Mouse (Mus musculus): ENCODE measurements around the gene Scn4a. TPM values are rescaled to one million over a fixed set of nuclear protein-coding genes. Genes with fewer than 3 reads are reported as not detected.
A peak's percentile ranks its signal among the peaks of the same experiment; 100 is the strongest.

The Scn4a gene
- polyA plus RNA-seq, 1 experiment = 0.16 TPM

DNA sequence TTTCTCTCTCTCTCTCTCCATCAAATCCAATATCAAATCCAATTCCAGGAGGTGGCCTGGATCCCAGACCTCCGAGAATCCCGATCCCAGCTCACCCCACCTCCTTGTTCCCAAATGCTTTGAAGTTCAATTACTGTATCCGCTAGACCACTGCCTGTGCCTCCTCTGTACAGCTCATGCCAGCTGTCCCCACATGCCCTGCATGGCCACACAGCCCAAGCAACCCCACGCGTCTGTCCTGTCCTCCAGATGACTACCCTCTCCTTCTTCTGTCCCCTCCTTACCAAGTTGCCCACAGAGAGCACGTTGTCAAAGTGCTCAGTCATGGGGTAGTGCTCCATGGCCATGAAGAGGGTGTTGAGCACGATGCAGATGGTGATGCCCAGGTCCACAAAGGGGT, 14.2 kb downstream of the Scn4a start:
- Histone ChIP-seq H3K4me3 (replicated peaks; ENCODE audit: insufficient read depth, low read depth, low read length) (no peak overlapping the region), H3K27me3 (ENCODE audit: control insufficient read depth, insufficient read depth, low read length) (no peaks in the 10 kb centered on the region), H3K4me1 (ENCODE audit: control insufficient read depth, insufficient read depth, low read length) (no peaks in the 10 kb centered on the region), H3K27ac (ENCODE audit: insufficient read depth, low read length) (no peak overlapping the region)
- 51% methylated on average over 7 of the region's 7 CpGs for WGBS
- no peak for DNase-seq
- TF ChIP-seq CTCF (IDR thresholded peaks at IDR 0.05; ENCODE audit: borderline replicate concordance, insufficient read depth, low read depth, low read length) (no peak), POLR2A (IDR thresholded peaks at IDR 0.05; ENCODE audit: borderline replicate concordance, insufficient read depth, low read length) (no peak)

- TF ChIP-seq POLR2A (IDR thresholded peaks at IDR 0.05; ENCODE audit: borderline replicate concordance, insufficient read depth, low read length) (no peak), CTCF (IDR thresholded peaks at IDR 0.05; ENCODE audit: borderline replicate concordance, insufficient read depth, low read depth, low read length) (no peak)
- H3K4me3 ChIP-seq (replicated peaks; ENCODE audit: insufficient read depth, low read depth, low read length) = no peak overlapping the region
- H3K27me3 ChIP-seq (ENCODE audit: control insufficient read depth, insufficient read depth, low read length) = no peaks in the 10 kb centered on the region
- peaks cover 1% of the 10 kb centered on the region; the same call in 1 of the 2 replicates for H3K4me1 ChIP-seq (ENCODE audit: control insufficient read depth, insufficient read depth, low read length)
- no peak overlapping the region for H3K27ac ChIP-seq (ENCODE audit: insufficient read depth, low read length)
- WGBS = 80% methylated on average over 5 of the region's 5 CpGs
- DNase-seq = no peak
These were observed 15.1 kb downstream of the Scn4a start for GRCm38 (mm10) chr11:106338029-106338428.

GRCm38 (mm10) chr11:106334066-106334465, 19.0 kb downstream of the Scn4a start:
- H3K4me1 ChIP-seq (ENCODE audit: control insufficient read depth, insufficient read depth, low read length) = peaks cover 9% of the 10 kb centered on the region
- TF ChIP-seq CTCF (IDR thresholded peaks at IDR 0.05; ENCODE audit: borderline replicate concordance, insufficient read depth, low read depth, low read length) = no peak
- no peak for TF ChIP-seq POLR2A (IDR thresholded peaks at IDR 0.05; ENCODE audit: borderline replicate concordance, insufficient read depth, low read length)
- no peak overlapping the region for H3K27ac ChIP-seq (ENCODE audit: insufficient read depth, low read length)
- no peak for DNase-seq
- no peak overlapping the region for H3K4me3 ChIP-seq (replicated peaks; ENCODE audit: insufficient read depth, low read depth, low read length)
- 34% methylated on average over 2 of the region's 2 CpGs for WGBS
- H3K27me3 ChIP-seq (ENCODE audit: control insufficient read depth, insufficient read depth, low read length) = no peaks in the 10 kb centered on the region

DNA sequence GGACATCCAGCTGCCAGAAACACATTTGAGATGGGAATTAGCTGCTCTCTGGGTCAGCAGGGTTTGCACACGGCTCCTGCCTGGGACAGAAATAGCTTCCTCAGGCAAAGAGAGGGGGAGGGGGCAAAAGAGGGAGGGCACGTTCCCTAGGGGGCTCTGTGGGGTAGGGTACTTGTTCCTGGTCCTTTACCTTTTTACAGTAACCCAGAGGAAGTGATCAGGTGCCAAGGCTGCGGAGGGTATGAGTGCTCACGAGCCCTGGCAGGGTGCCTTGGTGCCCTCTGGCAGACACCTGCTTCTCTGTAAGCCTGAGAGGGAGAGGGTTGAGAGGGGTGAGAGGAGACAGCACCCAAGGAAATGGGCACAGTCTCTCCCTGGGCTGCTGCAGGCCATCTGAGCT, 20.6 kb downstream of the Scn4a start:
- WGBS = 5% methylated on average over 4 of the region's 4 CpGs
- TF ChIP-seq POLR2A (IDR thresholded peaks at IDR 0.05; ENCODE audit: borderline replicate concordance, insufficient read depth, low read length) (no peak), CTCF (IDR thresholded peaks at IDR 0.05; ENCODE audit: borderline replicate concordance, insufficient read depth, low read depth, low read length) (no peak)
- Histone ChIP-seq H3K4me1 (ENCODE audit: control insufficient read depth, insufficient read depth, low read length) (peaks cover 9% of the 10 kb centered on the region), H3K27me3 (ENCODE audit: control insufficient read depth, insufficient read depth, low read length) (no peaks in the 10 kb centered on the region), H3K27ac (ENCODE audit: insufficient read depth, low read length) (no peak overlapping the region), H3K4me3 (replicated peaks; ENCODE audit: insufficient read depth, low read depth, low read length) (no peak overlapping the region)
- DNase-seq = peak; percentile 36 to 41

DNA sequence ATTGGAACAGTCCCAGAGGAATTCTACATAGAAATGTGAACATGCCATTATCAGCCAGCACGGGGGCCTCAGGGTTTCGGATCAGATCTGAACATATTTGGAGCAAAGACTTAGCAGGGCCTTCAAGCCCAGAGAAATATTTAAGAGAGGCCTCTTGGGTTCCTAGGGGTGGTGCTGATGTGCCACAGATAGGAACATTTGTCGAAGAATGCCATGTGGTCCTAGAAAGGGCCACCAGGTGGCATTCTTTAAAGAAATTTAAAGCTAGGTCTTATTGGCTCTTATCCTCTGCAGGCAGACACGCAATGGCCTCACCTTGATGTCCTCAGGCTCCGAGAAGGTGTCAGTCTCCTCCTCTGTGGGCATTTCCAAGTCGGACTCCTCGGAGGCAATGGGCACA, 23.4 kb downstream of the Scn4a start:
- H3K27ac ChIP-seq (ENCODE audit: insufficient read depth, low read length) = no peak overlapping the region

GRCm38 (mm10) chr11:106329128-106329527, 24.0 kb downstream of the Scn4a start:
- no peak overlapping the region for H3K4me3 ChIP-seq (replicated peaks; ENCODE audit: insufficient read depth, low read depth, low read length)
- H3K27me3 ChIP-seq (ENCODE audit: control insufficient read depth, insufficient read depth, low read length) = no peaks in the 10 kb centered on the region
- 83% methylated on average over 6 of the region's 6 CpGs for WGBS
- DNase-seq = no peak
- peaks cover 9% of the 10 kb centered on the region for H3K4me1 ChIP-seq (ENCODE audit: control insufficient read depth, insufficient read depth, low read length)
- H3K27ac ChIP-seq (ENCODE audit: insufficient read depth, low read length) = no peak overlapping the region
- TF ChIP-seq CTCF (IDR thresholded peaks at IDR 0.05; ENCODE audit: borderline replicate concordance, insufficient read depth, low read depth, low read length) (no peak), POLR2A (IDR thresholded peaks at IDR 0.05; ENCODE audit: borderline replicate concordance, insufficient read depth, low read length) (no peak)

More for the DNA sequence above, 23.4 kb downstream of the Scn4a start:
- WGBS = 56% methylated on average over 7 of the region's 7 CpGs
- peak; percentile 38 to 39 for DNase-seq
- peak; percentile 62 for TF ChIP-seq CTCF (IDR thresholded peaks at IDR 0.05; ENCODE audit: borderline replicate concordance, insufficient read depth, low read depth, low read length)
- no peak for TF ChIP-seq POLR2A (IDR thresholded peaks at IDR 0.05; ENCODE audit: borderline replicate concordance, insufficient read depth, low read length)
- no peak overlapping the region for H3K4me3 ChIP-seq (replicated peaks; ENCODE audit: insufficient read depth, low read depth, low read length)
- H3K4me1 ChIP-seq (ENCODE audit: control insufficient read depth, insufficient read depth, low read length) = peaks cover 9% of the 10 kb centered on the region
- H3K27me3 ChIP-seq (ENCODE audit: control insufficient read depth, insufficient read depth, low read length) = no peaks in the 10 kb centered on the region

DNA sequence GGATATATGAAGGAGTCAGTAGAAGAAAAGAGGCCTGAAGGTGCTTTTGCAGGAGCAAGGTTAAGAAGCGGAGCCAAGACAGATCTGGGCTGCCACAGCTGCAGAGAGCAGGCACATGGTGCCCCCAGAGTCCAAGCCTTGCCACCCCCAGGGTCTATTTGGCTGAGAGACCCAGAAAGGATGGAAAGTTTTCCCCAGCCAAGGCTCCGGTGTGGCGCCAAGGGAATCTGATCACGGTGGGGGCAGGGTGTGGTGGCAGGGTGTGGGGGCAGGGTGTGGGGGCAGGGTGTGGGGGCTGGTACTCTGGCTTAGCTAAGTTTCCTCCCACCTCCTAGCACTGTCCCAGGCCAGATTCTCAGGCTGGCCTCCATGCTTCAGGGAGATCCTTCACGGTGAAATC, 24.6 kb downstream of the Scn4a start:
- H3K4me1 ChIP-seq (ENCODE audit: control insufficient read depth, insufficient read depth, low read length) = peaks cover 9% of the 10 kb centered on the region
- no peaks in the 10 kb centered on the region for H3K27me3 ChIP-seq (ENCODE audit: control insufficient read depth, insufficient read depth, low read length)
- no peak for DNase-seq
- H3K27ac ChIP-seq (ENCODE audit: insufficient read depth, low read length) = no peak overlapping the region
- WGBS = 38% methylated on average over 5 of the region's 5 CpGs
- H3K4me3 ChIP-seq (replicated peaks; ENCODE audit: insufficient read depth, low read depth, low read length) = no peak overlapping the region
- TF ChIP-seq POLR2A (IDR thresholded peaks at IDR 0.05; ENCODE audit: borderline replicate concordance, insufficient read depth, low read length) (no peak), CTCF (IDR thresholded peaks at IDR 0.05; ENCODE audit: borderline replicate concordance, insufficient read depth, low read depth, low read length) (no peak)

DNA sequence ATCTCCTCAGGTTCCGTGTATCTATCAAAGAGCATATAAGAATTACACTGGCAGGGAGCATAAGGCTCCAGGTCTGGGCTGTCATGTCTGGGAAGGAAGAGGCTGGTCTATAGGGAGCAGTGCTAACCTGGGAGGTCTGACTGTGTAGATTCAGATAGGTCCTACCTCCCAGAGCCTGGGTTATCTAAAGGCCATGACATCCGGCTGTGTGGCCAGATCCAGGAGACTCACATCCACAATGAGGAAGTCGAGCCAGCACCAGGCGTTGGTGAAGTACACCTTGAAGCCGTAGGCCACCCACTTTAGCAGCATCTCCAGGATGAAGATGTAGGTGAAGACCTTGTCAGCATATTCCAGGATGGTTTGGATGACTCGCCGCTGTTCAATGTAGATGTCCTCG, 26.6 kb downstream of the Scn4a start:
- DNase-seq = no peak
- Histone ChIP-seq H3K4me1 (ENCODE audit: control insufficient read depth, insufficient read depth, low read length) (no peaks in the 10 kb centered on the region; the same call in 1 of the 2 replicates), H3K4me3 (replicated peaks; ENCODE audit: insufficient read depth, low read depth, low read length) (no peak overlapping the region), H3K27ac (ENCODE audit: insufficient read depth, low read length) (no peak overlapping the region), H3K27me3 (ENCODE audit: control insufficient read depth, insufficient read depth, low read length) (no peaks in the 10 kb centered on the region)
- no peak for TF ChIP-seq POLR2A (IDR thresholded peaks at IDR 0.05; ENCODE audit: borderline replicate concordance, insufficient read depth, low read length)
- TF ChIP-seq CTCF (IDR thresholded peaks at IDR 0.05; ENCODE audit: borderline replicate concordance, insufficient read depth, low read depth, low read length) = no peak
- 93% methylated on average over 8 of the region's 8 CpGs for WGBS

Data from cerebellum, adult 2 months (tissue).